Mouse (Mus musculus): ENCODE measurements around the gene Olfr736. TPM values are rescaled to one million over a fixed set of nuclear protein-coding genes. Genes with fewer than 3 reads are reported as not detected.

Gene Olfr736
- not detected in 2 replicates for polyA plus RNA-seq (2016; fragmentation: Nextera tagmentation; extraction: Ambion mirVana)

DNA sequence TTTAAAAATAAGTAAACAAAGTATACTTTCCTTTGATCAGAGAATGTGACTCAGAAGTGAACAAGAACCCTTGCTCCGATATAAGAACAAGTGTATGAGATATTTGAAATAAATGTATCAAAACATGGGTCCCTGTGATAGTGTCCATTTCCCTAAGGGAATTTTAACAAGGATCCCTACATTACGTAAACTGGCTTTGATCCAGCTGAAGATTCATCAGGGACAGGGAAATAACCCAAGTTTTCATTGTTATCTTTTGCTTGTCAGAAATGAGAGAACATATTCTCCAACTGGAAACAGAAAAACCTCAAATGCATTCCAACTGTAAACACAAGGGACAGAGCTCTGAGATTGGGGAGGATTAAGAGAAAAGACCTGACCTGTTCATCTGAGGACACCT lies at the start of gene Olfr736:
TSS of gene Olfr736 (plus strand) at position 301 of the 400 bp plus-strand sequence.
- Histone ChIP-seq H3K27me3 (no peaks in the 10 kb centered on the region), H3K27ac (no peak within 1 kb of the TSS), H3K9me3 (0 out of 2 replicates have a peak, but pooled peaks cover 3% of the 10 kb centered on the region), H3K4me3 (replicated peaks) (no peak within 1 kb of the TSS), H3K4me2 (no peak within 1 kb of the TSS), H3K36me3 (replicated peaks) (no peaks in the 10 kb centered on the region), H3K9ac (no peak within 1 kb of the TSS), H3K4me1 (no peaks in the 10 kb centered on the region; the same call in 1 of the 2 replicates)
- ATAC-seq (ENCODE audit: low FRiP score) = no peak
- 89% methylated on average over 2 of the region's 2 CpGs for WGBS

DNA sequence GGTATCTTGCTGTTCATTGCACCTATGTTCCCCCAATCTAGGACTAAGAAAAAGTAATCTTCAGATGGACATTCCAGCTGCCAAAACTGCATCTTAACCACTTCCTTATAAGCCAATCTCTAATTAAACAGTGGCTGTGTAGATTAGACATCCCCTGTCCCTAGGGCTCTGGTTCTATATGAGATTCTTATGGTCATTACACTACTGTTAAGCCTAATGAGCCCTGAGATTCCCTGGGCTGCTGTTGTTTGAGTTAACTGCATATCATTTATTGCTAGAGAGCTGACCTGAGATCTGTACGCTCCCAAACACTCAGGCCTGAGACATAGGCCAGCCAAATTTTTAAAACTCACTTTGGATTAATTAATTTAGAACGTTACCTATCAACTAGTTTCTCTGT lies 32.2 kb upstream of the Olfr736 start, which contains the start of gene Olfr735:
TSS of gene Olfr735 (minus strand) at position 77 of the 400 bp plus-strand sequence.
- no peak within 1 kb of the TSS for H3K9ac ChIP-seq
- no peak within 1 kb of the TSS for H3K4me2 ChIP-seq
- H3K27me3 ChIP-seq = no peaks in the 10 kb centered on the region
- no peaks in the 10 kb centered on the region for H3K9me3 ChIP-seq
- no peak within 1 kb of the TSS for H3K4me3 ChIP-seq (replicated peaks)
- WGBS = 93% methylated on average over 2 of the region's 2 CpGs
- no peak for ATAC-seq (ENCODE audit: low FRiP score)
- H3K36me3 ChIP-seq (replicated peaks) = no peaks in the 10 kb centered on the region
- no peaks in the 10 kb centered on the region for H3K4me1 ChIP-seq
- H3K27ac ChIP-seq = no peak within 1 kb of the TSS

DNA sequence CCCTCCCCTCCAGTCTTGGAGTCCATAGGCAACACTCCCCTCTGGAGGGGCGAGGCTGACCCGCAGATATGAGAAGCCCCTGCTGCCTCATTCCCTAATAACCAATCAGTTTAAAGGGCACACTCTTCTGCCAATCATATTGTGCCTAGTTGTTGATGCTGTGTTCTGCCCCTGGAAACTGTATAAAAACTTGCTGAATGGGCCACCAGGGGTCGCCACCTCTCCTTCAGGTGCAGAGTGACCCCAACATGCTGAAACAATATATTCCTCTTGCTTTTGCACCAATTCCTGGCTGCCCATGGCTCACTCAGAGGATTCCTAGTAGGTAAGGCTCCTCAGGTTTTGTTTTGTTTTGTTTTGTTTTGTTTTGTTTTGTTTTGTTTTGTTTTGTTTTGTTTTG lies 28.5 kb upstream of the Olfr736 start:
- Histone ChIP-seq H3K27ac (no peak overlapping the region), H3K4me3 (replicated peaks) (no peak overlapping the region), H3K4me2 (no peak overlapping the region), H3K27me3 (no peaks in the 10 kb centered on the region), H3K4me1 (no peaks in the 10 kb centered on the region), H3K36me3 (replicated peaks) (no peaks in the 10 kb centered on the region), H3K9me3 (no peaks in the 10 kb centered on the region), H3K9ac (no peak overlapping the region)
- WGBS = 48% methylated on average over 3 of the region's 3 CpGs
- ATAC-seq (ENCODE audit: low FRiP score) = no peak

DNA sequence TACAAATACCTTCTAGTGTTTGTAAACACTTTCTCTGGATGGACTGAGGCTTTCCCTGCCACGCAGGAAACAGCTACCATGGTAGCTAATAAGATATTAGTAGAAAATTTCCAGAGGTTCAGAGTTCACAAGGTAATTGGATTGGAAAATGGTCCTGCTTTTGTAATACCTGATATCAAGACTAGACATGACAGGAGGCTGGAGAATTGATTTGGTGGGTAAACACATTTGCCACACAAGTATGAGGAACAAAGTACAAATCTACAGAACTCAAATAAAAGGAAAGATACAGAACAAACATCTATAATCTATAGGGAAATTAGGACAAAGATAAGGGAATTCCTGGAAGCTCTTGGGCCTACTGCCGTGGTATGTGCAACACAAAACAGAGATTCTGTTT lies 24.2 kb upstream of the Olfr736 start:
- no peak overlapping the region for H3K4me2 ChIP-seq
- ATAC-seq (ENCODE audit: low FRiP score) = no peak
- whole genome bisulfite sequencing = 88% methylated on average over 2 of the region's 2 CpGs

DNA sequence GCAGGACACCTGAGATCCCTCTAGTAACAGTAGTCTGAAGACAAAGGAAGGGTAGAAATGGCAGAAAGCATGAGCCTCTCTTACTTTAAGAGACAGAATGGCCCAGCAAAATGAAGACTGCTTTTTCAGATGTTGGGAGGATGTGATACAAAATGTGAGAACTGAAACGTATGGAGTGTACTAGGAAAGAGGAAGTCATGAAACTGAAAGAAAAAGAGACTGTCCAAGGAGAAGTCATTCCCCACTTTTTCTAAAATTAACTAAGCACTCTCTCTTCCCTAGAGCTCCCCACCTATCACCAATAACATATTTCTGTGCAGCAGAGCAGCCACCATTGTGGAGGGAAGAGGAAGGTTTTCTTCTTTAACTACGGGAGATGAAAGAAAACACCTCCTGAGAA lies 23.4 kb upstream of the Olfr736 start, which contains the start of gene Tlr11:
TSS of gene Tlr11 (plus strand) at position 322 of the 400 bp plus-strand sequence.
- Histone ChIP-seq H3K4me3 (replicated peaks) (no peak within 1 kb of the TSS), H3K4me1 (no peaks in the 10 kb centered on the region), H3K4me2 (no peak within 1 kb of the TSS), H3K9ac (no peak within 1 kb of the TSS), H3K36me3 (replicated peaks) (no peaks in the 10 kb centered on the region), H3K27ac (no peak within 1 kb of the TSS), H3K27me3 (no peaks in the 10 kb centered on the region), H3K9me3 (no peaks in the 10 kb centered on the region)
- ATAC-seq (ENCODE audit: low FRiP score) = no peak
- WGBS = 89% methylated on average over 2 of the region's 2 CpGs

More for the DNA sequence above, 24.2 kb upstream of the Olfr736 start:
- Histone ChIP-seq H3K27me3 (no peaks in the 10 kb centered on the region), H3K27ac (no peak overlapping the region), H3K4me3 (replicated peaks) (no peak overlapping the region), H3K36me3 (replicated peaks) (no peaks in the 10 kb centered on the region), H3K9ac (no peak overlapping the region), H3K4me1 (no peaks in the 10 kb centered on the region), H3K9me3 (no peaks in the 10 kb centered on the region)

DNA sequence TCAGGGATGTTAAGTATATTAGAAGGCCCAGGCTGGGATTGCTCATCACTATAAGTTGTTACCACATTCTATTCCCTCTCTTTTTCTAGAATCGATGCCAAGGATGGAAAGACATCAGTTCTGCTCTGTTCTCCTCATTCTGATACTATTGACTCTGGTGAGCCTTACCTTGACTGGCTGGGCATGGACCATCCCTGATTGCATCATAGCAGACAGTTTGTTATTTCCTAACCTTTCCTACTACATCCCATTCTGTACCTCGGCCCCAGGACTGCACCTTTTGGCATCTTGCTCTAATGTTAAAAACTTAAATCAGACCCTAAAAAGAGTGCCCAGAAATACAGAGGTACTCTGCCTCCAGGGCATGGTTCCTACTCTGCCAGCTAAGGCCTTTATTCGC lies 20.5 kb upstream of the Olfr736 start:
- Histone ChIP-seq H3K27ac (no peak overlapping the region), H3K4me2 (no peak overlapping the region), H3K36me3 (replicated peaks) (no peaks in the 10 kb centered on the region), H3K9ac (no peak overlapping the region), H3K9me3 (no peaks in the 10 kb centered on the region), H3K4me3 (replicated peaks) (no peak overlapping the region), H3K27me3 (no peaks in the 10 kb centered on the region), H3K4me1 (no peaks in the 10 kb centered on the region)
- WGBS = 92% methylated on average over 3 of the region's 3 CpGs
- ATAC-seq (ENCODE audit: low FRiP score) = no peak

DNA sequence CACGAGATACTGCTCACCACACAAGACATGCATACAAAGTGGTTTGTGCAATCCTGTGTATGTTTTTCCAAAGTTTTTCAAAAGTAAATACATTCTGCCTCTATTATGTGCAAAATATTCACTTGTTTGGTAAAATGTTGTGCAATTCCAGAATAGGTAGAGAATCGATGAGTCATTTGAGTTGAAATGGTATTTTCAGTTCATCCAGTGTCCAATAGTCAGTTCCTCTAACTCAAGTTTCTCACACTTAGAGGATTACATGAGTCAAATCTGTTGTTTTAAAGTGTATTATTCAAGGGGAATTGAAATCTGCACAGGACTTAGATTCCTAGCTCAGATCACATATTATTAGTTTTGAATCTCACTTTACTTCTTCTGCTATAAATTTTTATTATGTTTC lies 17.4 kb upstream of the Olfr736 start:
- no peak overlapping the region for H3K4me3 ChIP-seq (replicated peaks)
- H3K36me3 ChIP-seq (replicated peaks) = no peaks in the 10 kb centered on the region
- H3K9me3 ChIP-seq = no peaks in the 10 kb centered on the region
- no peak overlapping the region for H3K9ac ChIP-seq
- H3K4me1 ChIP-seq = no peaks in the 10 kb centered on the region
- no peak overlapping the region for H3K4me2 ChIP-seq
- no peak overlapping the region for H3K27ac ChIP-seq
- ATAC-seq (ENCODE audit: low FRiP score) = no peak
- no peaks in the 10 kb centered on the region for H3K27me3 ChIP-seq
- WGBS = 90% methylated on average over 2 of the region's 2 CpGs

DNA sequence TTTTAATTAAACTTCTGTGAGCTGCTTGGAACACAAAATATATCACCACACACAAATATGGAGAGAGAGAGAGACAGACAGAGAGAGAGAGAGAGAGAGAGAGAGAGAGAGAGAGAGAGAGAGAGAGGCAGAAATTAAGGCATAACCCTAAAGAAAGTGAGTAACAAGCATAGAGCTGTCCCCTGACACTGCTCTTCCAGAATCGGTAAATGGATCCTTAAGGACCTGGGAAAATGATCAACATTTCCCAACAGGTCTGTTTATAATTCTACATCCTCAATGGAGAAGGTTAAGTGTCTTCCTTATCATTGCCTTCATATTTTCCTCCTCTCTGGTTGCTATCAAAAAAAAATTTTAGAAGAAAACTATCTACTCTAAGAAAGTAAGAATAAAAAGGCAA lies 26.3 kb downstream of the Olfr736 start, which contains the start of gene Olfr738:
TSS of gene Olfr738 (plus strand) at position 301 of the 400 bp plus-strand sequence.
- no peaks in the 10 kb centered on the region for H3K9me3 ChIP-seq
- no peak within 1 kb of the TSS for H3K4me2 ChIP-seq
- no peaks in the 10 kb centered on the region for H3K4me1 ChIP-seq
- H3K27me3 ChIP-seq = no peaks in the 10 kb centered on the region
- H3K27ac ChIP-seq = no peak within 1 kb of the TSS
- no peak within 1 kb of the TSS for H3K4me3 ChIP-seq (replicated peaks)
- WGBS = 86% methylated on average over 1 of the region's 1 CpGs
- no peak for ATAC-seq (ENCODE audit: low FRiP score)
- H3K9ac ChIP-seq = no peak within 1 kb of the TSS
- H3K36me3 ChIP-seq (replicated peaks) = no peaks in the 10 kb centered on the region

DNA sequence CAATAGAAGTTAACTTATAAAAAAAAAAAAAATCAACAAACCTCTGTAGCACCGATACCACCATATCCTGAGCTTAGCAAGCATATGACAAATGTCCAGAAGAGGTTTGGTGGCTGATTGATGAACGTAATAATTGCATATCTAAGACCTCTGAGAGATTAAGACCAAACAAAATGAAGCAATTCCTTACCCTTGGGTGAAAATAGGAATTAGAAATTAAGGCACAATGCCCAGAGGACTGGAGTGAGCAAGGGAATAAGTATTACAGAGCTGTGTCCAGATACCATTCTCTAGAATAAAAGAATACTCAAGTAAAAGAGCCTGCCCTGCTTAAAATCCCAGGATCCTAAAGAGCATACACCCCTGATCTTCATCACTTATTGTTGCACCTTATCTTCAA lies 37.4 kb downstream of the Olfr736 start, which contains the start of gene Olfr739:
TSS of gene Olfr739 (plus strand) at position 301 of the 400 bp plus-strand sequence.
- H3K4me3 ChIP-seq (replicated peaks) = no peak within 1 kb of the TSS
- H3K9me3 ChIP-seq = no peaks in the 10 kb centered on the region
- no peak within 1 kb of the TSS for H3K27ac ChIP-seq
- H3K4me2 ChIP-seq = no peak within 1 kb of the TSS
- H3K4me1 ChIP-seq = no peaks in the 10 kb centered on the region
- H3K36me3 ChIP-seq (replicated peaks) = no peaks in the 10 kb centered on the region
- ATAC-seq (ENCODE audit: low FRiP score) = no peak
- no peaks in the 10 kb centered on the region for H3K27me3 ChIP-seq
- WGBS = 73% methylated on average over 2 of the region's 2 CpGs
- no peak within 1 kb of the TSS for H3K9ac ChIP-seq

Other genes with a start within 250 kb of the Olfr736 start
- gene Olfr728, start 238.5 kb upstream of the Olfr736 start, polyA plus RNA-seq (2016; fragmentation: Nextera tagmentation; extraction: Ambion mirVana) = not detected in 2 replicates
- not detected in 2 replicates for gene Olfr729, start 228.3 kb upstream of the Olfr736 start, polyA plus RNA-seq (2016; fragmentation: Nextera tagmentation; extraction: Ambion mirVana)
- not detected in 2 replicates for gene Olfr730, start 193.0 kb upstream of the Olfr736 start, polyA plus RNA-seq (2016; fragmentation: Nextera tagmentation; extraction: Ambion mirVana)
- not detected in 2 replicates for gene Olfr731, start 139.3 kb upstream of the Olfr736 start, polyA plus RNA-seq (2016; fragmentation: Nextera tagmentation; extraction: Ambion mirVana)
- gene Olfr732, start 97.0 kb upstream of the Olfr736 start, polyA plus RNA-seq (2016; fragmentation: Nextera tagmentation; extraction: Ambion mirVana) = not detected in 2 replicates
- not detected in 2 replicates for gene Olfr733, start 79.6 kb upstream of the Olfr736 start, polyA plus RNA-seq (2016; fragmentation: Nextera tagmentation; extraction: Ambion mirVana)
- gene Olfr734, start 54.4 kb upstream of the Olfr736 start, polyA plus RNA-seq (2016; fragmentation: Nextera tagmentation; extraction: Ambion mirVana) = not detected in 2 replicates
- gene Olfr735, start 32.3 kb upstream of the Olfr736 start, polyA plus RNA-seq (2016; fragmentation: Nextera tagmentation; extraction: Ambion mirVana) = not detected in 2 replicates
- gene Tlr11, start 23.2 kb upstream of the Olfr736 start, polyA plus RNA-seq (2016; fragmentation: Nextera tagmentation; extraction: Ambion mirVana) = not detected in 2 replicates
- not detected in 2 replicates for gene Olfr738, start 26.4 kb downstream of the Olfr736 start, polyA plus RNA-seq (2016; fragmentation: Nextera tagmentation; extraction: Ambion mirVana)
- not detected in 2 replicates for gene Olfr739, start 37.5 kb downstream of the Olfr736 start, polyA plus RNA-seq (2016; fragmentation: Nextera tagmentation; extraction: Ambion mirVana)
- gene Olfr740, start 64.4 kb downstream of the Olfr736 start, polyA plus RNA-seq (2016; fragmentation: Nextera tagmentation; extraction: Ambion mirVana) = not detected in 2 replicates
- gene Olfr741, start 91.6 kb downstream of the Olfr736 start, polyA plus RNA-seq (2016; fragmentation: Nextera tagmentation; extraction: Ambion mirVana) = not detected in 2 replicates
- not detected in 2 replicates for gene Olfr742, start 122.4 kb downstream of the Olfr736 start, polyA plus RNA-seq (2016; fragmentation: Nextera tagmentation; extraction: Ambion mirVana)
- gene Olfr743, start 140.7 kb downstream of the Olfr736 start, polyA plus RNA-seq (2016; fragmentation: Nextera tagmentation; extraction: Ambion mirVana) = not detected in 2 replicates
- gene Olfr744, start 233.7 kb downstream of the Olfr736 start, polyA plus RNA-seq (2016; fragmentation: Nextera tagmentation; extraction: Ambion mirVana) = not detected in 2 replicates

Data from forebrain, embryonic 12.5 days (tissue).